Mouse (Mus musculus) thymus, adult 2 months (tissue): ENCODE data around the gene Kalrn.

Source experiments
- CTCF ChIP-seq: fragments of 200-500 bp; IDR thresholded peaks from 2 replicates; pipeline ENCODE4 v1.5.1; 2012; ENCODE audit warnings: mild to moderate bottlenecking, control low read depth, low read length, moderate library complexity, borderline replicate concordance; ENCODE audit not compliant: control insufficient read depth, poor library complexity, insufficient read depth; ENCODE audit errors: extremely low read depth
- POLR2A ChIP-seq: fragments of 200-500 bp; IDR thresholded peaks from 2 replicates; pipeline ENCODE4 v1.6.1; 2012; ENCODE audit warnings: mild to moderate bottlenecking, low read length, control low read depth, moderate library complexity; ENCODE audit not compliant: control insufficient read depth, poor library complexity, insufficient read depth; ENCODE audit errors: extremely low read depth

DNA sequence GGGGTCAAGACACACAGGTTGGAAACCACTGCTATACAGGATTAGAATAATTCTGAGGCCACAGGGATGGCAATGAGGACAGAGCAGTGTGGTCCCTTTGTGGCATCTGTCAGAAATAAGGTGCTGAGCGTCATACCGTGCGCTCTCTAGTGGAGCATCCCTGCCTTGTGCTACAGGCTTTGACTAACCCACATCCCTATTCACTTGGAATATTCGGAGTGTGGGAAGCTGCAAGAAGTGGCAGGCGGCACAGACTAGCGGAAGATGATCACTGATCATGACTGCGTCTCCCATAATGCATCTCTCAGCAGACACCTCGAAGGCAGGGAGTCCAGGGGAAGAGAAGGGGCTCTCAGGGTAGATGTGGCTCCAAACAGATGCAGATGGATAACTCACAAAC lies 47.5 kb downstream of the Kalrn start:
- TF ChIP-seq CTCF (no peak), POLR2A (no peak)
